Mouse (Mus musculus) spleen, adult 2 months (tissue): Measurements from ENCODE around the gene Ccdc149.

Source experiments
- CTCF ChIP-seq: fragments of 200-500 bp; IDR thresholded peaks from 2 replicates; pipeline ENCODE4 v1.5.1; 2011; ENCODE audit warnings: mild to moderate bottlenecking, inconsistent platforms; ENCODE audit not compliant: insufficient read depth, insufficient read length, insufficient replicate concordance; ENCODE audit errors: extremely low read depth
- POLR2A ChIP-seq: fragments of 200-500 bp; IDR thresholded peaks from 2 replicates; pipeline ENCODE4 v1.6.1; 2011; ENCODE audit warnings: low read depth, low read length, inconsistent platforms

GRCm38 (mm10) chr5:52375847-52376246 lies 95.5 kb downstream of the Ccdc149 start:
- TF ChIP-seq POLR2A: no peak
- no peak for TF ChIP-seq CTCF
